Mouse (Mus musculus): ENCODE results near the gene Det1. TPM values are rescaled to one million over a fixed set of nuclear protein-coding genes. Genes with fewer than 3 reads are reported as not detected.
A peak's percentile ranks its signal among the peaks of the same experiment; 100 is the strongest.

Gene Det1
- polyA plus RNA-seq (2016; fragmentation: Nextera tagmentation; extraction: Ambion mirVana), result 22.2 and 23.3 TPM in 2 replicates

DNA sequence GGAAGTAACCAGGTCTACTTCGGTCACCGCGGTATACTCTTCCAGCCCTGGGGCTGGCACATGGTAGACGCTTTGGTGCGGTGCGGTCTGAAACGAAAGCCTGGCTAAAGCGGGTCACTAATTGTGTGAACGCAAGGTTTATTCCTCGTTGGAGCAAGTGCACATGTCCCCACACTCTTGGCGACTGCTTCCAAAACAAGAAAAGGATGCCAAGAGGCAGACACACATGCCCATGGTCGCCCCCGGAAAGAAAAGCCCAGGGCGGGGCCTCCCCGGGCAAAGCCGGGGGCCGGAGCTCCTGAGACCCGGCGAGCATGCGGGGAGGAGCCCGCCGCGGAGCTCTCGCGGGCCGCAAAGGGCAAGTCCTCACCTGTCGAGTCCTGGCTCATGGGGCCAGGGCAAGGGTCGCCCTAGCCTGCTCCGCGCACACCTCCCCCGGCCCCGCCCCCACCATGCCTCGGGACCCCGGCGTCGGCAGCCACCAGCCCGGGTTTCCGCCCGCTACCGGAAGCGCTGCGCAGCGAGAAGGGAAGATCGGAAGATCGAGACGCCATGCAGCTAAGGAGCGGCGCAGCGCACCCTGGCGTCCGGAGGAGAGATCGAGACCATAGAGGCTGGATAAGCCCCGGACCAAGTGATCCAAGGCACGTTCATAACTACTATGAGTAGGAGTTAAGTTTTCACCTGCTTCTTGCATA lies at the start of gene Det1:
TSS of gene Det1 (minus strand) at position 527 of the 698 bp plus-strand sequence.
- H3K27me3 ChIP-seq, result no peaks in the 10 kb centered on the region
- H3K36me3 ChIP-seq (replicated peaks), result peaks cover 22% of the 10 kb centered on the region
- peak within 1 kb of the TSS; percentile 65 for H3K4me2 ChIP-seq
- no peaks in the 10 kb centered on the region for H3K9me3 ChIP-seq
- WGBS, result under 1% methylated on average over 49 of the region's 54 CpGs
- peaks cover 13% of the 10 kb centered on the region for H3K4me1 ChIP-seq
- peak within 1 kb of the TSS; percentile 77 for H3K9ac ChIP-seq
- peak; percentile 95 for ATAC-seq (ENCODE audit: low FRiP score)
- peak within 1 kb of the TSS; percentile 63 for H3K4me3 ChIP-seq (replicated peaks)
- peak within 1 kb of the TSS; percentile 33 for H3K27ac ChIP-seq

DNA sequence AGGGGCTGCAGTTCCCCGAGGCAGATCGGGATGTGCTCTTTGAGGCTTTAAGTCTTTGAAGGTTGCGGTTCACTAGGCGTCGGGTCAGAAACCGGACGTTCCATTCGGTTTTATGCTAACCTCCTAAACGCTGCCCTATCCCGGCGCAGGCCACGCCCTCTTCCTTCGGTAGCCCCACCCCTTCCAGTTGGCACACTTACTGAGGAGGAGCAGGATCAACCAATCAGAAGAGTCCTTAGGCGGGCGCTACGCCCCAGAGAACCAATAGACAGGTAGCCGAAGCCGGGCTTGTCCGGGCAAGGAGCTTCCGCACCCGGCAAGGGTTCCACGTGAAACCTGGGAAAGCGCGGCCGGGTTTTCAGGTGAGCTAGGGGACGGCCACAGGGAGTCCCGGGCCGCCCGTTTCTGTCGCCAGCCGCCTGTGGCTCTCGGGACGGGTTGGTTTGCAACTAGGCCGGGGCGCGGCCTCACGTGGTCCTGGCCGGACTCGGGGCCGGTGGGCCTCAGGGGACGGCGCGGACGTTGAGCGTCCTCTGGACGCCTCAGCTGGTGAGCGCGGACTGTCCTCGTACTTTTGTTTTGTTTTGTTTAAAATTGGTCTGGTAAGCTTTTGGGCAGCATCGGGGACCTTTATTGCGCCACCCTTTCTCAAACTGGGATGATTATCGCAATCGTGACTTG lies 48.7 kb upstream of the Det1 start, which contains the start of gene Aen:
TSS of gene Aen (plus strand) at position 202 of the 681 bp plus-strand sequence.
- H3K9me3 ChIP-seq, result no peaks in the 10 kb centered on the region
- H3K36me3 ChIP-seq (replicated peaks), result 0 out of 2 replicates have a peak, but pooled peaks cover 8% of the 10 kb centered on the region
- peak within 1 kb of the TSS; percentile 80 for H3K4me3 ChIP-seq (replicated peaks)
- H3K27me3 ChIP-seq, result peaks cover 4% of the 10 kb centered on the region; the same call in 1 of the 2 replicates
- H3K4me2 ChIP-seq, result peak within 1 kb of the TSS; percentile 84
- H3K27ac ChIP-seq, result no peak within 1 kb of the TSS
- WGBS, result under 1% methylated on average over 53 of the region's 53 CpGs
- H3K4me1 ChIP-seq, result peaks cover 23% of the 10 kb centered on the region
- peak within 1 kb of the TSS; percentile 66 for H3K9ac ChIP-seq
- peak; percentile 99 for ATAC-seq (ENCODE audit: low FRiP score)

DNA sequence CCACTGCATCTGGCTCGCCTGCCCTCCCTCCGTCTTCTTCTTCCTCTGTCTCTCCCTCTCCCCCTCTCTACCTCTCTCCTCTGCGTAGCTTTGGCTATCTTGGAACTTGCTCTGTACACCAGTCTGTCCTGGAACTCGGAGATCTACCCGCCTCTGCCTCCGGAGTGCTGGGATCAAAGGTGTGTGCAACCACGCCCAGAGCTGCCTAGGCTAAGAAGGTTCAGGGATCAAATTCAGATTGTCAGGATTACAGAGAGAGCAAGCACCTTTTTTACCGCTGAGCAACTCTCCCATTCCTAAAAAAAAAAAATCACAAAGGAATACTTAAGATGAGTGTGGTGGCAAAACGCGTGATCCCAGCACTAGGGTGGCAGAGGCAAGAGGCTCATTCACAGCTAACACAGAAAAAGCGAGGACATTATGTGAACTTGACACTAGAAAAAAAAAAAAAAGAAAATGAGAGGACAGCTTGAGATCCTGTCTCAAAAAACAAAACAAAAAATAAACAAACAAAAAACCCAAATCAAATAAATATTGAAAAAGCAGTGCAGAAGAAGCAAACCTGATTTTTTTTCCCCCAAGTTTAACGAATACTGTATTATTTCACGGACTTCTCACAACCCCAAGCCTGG lies 48.1 kb upstream of the Det1 start:
- 57% methylated on average over 13 of the region's 13 CpGs for WGBS
- Histone ChIP-seq H3K9ac (peak overlapping the region; percentile 48), H3K27me3 (peaks cover 6% of the 10 kb centered on the region), H3K4me1 (peaks cover 23% of the 10 kb centered on the region), H3K4me3 (replicated peaks) (peak overlapping the region; percentile 80), H3K36me3 (replicated peaks) (0 out of 2 replicates have a peak, but pooled peaks cover 8% of the 10 kb centered on the region), H3K9me3 (no peaks in the 10 kb centered on the region), H3K27ac (no peak overlapping the region), H3K4me2 (peak overlapping the region; percentile 84)
- ATAC-seq (ENCODE audit: low FRiP score), result no peak

DNA sequence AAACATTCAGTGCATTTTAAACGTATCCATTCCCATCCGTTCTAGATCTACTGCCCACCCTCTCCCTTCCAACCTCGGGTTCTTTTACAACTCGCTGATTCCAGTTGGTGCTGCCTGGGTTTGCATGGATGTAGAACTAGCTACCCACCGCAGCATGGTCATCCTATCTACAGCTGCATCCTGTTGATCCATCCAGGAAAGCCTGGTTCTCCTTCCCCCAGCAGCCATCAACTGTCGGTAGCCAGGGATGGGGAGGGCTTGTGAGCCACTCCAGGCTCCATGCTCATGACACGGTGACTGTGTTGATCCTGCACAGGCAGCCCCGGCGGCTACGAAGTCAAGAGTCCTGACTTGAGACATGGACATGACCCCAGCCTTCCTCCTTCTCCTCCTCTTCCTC lies 46.9 kb upstream of the Det1 start:
- WGBS, result 94% methylated on average over 10 of the region's 10 CpGs
- Histone ChIP-seq H3K4me2 (no peak overlapping the region), H3K36me3 (replicated peaks) (0 out of 2 replicates have a peak, but pooled peaks cover 8% of the 10 kb centered on the region), H3K4me3 (replicated peaks) (no peak overlapping the region), H3K4me1 (peaks cover 32% of the 10 kb centered on the region), H3K27me3 (peaks cover 17% of the 10 kb centered on the region), H3K27ac (no peak overlapping the region), H3K9ac (no peak overlapping the region), H3K9me3 (no peaks in the 10 kb centered on the region)
- ATAC-seq (ENCODE audit: low FRiP score), result no peak

DNA sequence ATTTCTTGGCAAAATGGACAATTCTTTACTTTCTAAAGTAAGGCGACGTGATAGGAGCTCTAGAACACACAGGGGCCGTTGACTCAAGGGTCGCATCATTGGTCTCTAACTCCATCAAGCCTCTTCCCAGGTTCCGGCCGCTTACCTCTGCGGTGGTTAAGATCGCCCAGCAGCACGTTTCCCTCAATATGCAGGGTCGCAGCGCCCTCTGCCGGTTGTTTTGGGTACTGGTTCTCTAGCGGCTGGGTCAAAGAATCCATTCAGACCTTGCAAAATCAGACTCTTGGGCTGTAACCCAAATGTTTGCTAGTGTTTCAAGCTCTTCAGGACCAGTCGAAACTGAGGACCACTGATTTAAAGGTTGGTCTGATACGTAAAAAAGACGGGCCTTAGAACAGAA lies 43.6 kb upstream of the Det1 start:
- Histone ChIP-seq H3K27ac (no peak overlapping the region), H3K36me3 (replicated peaks) (0 out of 2 replicates have a peak, but pooled peaks cover 3% of the 10 kb centered on the region), H3K4me1 (peaks cover 43% of the 10 kb centered on the region), H3K27me3 (peaks cover 26% of the 10 kb centered on the region), H3K4me3 (replicated peaks) (no peak overlapping the region), H3K9me3 (no peaks in the 10 kb centered on the region), H3K9ac (no peak overlapping the region), H3K4me2 (no peak overlapping the region)
- WGBS, result 2% methylated on average over 16 of the region's 16 CpGs
- no peak for ATAC-seq (ENCODE audit: low FRiP score)

DNA sequence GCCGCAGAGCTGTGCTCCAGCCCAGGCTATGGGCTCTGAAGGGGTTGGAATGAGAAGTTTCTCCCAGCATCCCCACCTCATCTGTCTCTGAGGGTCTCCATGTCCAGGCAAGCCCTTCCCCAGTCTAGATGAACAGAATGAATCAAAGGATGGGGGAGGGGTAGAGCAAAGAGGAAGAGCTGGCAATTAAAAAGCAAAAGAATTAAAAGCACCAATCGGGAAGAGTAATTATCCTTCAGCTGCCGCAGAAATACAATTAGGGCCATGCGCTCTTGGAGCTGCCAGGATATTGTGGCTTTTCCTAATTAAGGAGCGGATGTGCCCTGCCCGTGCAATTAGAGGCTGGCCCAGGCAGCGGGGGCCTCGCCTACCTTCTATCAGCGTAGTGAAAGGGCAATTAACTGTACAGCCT lies 40.4 kb upstream of the Det1 start:
- H3K27me3 ChIP-seq, result peaks cover 22% of the 10 kb centered on the region
- H3K4me1 ChIP-seq, result peaks cover 67% of the 10 kb centered on the region
- peak; percentile 67 for ATAC-seq (ENCODE audit: low FRiP score)
- peak overlapping the region; percentile 95 for H3K27ac ChIP-seq
- 0 out of 2 replicates have a peak, but pooled peaks cover 3% of the 10 kb centered on the region for H3K36me3 ChIP-seq (replicated peaks)
- 13% methylated on average over 9 of the region's 9 CpGs for WGBS
- H3K9ac ChIP-seq, result peak overlapping the region; percentile 40; the same call in 1 of the 2 replicates
- peak overlapping the region; percentile 25 for H3K4me3 ChIP-seq (replicated peaks)
- peak overlapping the region; percentile 52 for H3K4me2 ChIP-seq
- H3K9me3 ChIP-seq, result no peaks in the 10 kb centered on the region

DNA sequence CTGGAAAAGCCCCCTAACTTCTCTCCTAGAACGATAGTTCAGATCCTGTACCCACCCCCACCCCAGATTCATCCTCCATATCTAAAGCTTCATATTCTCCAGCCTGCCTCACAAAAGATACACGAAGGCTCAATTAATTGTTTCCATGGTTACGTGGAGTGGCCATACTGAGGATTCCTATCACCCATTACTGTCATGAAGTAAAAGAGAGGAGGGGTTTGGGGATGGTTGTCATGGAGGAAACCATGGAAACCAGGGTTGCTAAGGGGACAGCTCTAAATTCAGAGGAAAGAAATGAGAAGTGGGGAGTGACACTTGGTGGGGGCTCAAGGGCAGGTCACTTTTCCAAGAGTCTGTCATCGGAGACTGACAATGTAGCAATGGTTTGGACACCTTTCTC lies 39.4 kb upstream of the Det1 start:
- H3K9ac ChIP-seq, result peak overlapping the region; percentile 40; the same call in 1 of the 2 replicates
- H3K36me3 ChIP-seq (replicated peaks), result 0 out of 2 replicates have a peak, but pooled peaks cover 3% of the 10 kb centered on the region
- H3K4me3 ChIP-seq (replicated peaks), result peak overlapping the region; percentile 26
- peak overlapping the region; percentile 52 for H3K4me2 ChIP-seq
- ATAC-seq (ENCODE audit: low FRiP score), result peak; percentile 20; the same call in 1 of the 2 replicates
- H3K27me3 ChIP-seq, result peaks cover 22% of the 10 kb centered on the region
- whole genome bisulfite sequencing, result 18% methylated on average over 4 of the region's 4 CpGs
- H3K4me1 ChIP-seq, result peaks cover 74% of the 10 kb centered on the region
- H3K27ac ChIP-seq, result peak overlapping the region; percentile 95
- H3K9me3 ChIP-seq, result no peaks in the 10 kb centered on the region

DNA sequence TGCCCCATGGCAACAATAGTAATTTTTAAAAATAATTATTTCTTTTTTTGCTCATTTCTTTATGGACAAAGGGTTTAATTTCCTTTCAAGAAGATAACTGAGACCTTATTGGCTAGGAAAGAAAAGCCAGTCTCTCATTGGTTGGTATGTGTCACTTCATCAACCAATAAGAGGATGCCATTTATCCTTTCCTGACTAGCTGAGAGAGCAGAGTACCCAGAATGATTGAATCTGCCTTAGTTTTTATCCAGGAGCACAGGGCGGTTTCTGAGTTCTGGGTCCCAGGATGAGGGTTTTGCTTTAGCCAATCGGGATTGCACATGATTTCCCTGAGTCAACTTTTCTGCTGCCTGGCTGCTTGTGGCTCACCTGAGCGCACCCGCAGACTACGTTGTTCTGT lies 38.3 kb upstream of the Det1 start:
- Histone ChIP-seq H3K27me3 (peaks cover 22% of the 10 kb centered on the region), H3K27ac (peak overlapping the region; percentile 95), H3K9ac (peak overlapping the region; percentile 38; the same call in 1 of the 2 replicates), H3K4me3 (replicated peaks) (peak overlapping the region; percentile 26), H3K36me3 (replicated peaks) (0 out of 2 replicates have a peak, but pooled peaks cover 3% of the 10 kb centered on the region), H3K4me2 (peak overlapping the region; percentile 52), H3K9me3 (no peaks in the 10 kb centered on the region), H3K4me1 (peaks cover 80% of the 10 kb centered on the region)
- ATAC-seq (ENCODE audit: low FRiP score), result no peak
- 79% methylated on average over 5 of the region's 5 CpGs for WGBS

DNA sequence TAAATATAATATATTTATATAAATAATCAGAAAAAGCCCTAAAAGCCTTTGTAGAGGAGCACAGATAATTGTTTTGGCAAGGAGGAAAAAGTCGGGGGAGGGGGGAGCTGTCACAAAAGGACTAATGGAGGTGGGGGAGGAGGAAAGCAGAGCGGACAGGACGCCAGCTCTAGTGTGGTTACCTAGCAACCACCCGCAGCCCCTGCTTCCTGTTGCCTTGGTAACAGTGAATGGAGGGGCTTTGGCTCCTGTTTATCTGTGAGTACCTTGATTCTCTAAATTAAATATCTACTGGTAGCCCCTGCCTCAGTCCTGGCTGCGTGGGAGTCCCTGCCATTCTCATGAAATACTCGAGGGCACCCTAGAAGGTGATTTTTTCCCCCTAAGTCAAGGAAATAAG lies 37.1 kb upstream of the Det1 start:
- peaks cover 11% of the 10 kb centered on the region for H3K27me3 ChIP-seq
- peak overlapping the region; percentile 41 for H3K9ac ChIP-seq
- H3K4me2 ChIP-seq, result peak overlapping the region; percentile 87
- 5% methylated on average over 6 of the region's 6 CpGs for WGBS
- peak overlapping the region; percentile 58 for H3K4me3 ChIP-seq (replicated peaks)
- peak; percentile 61 for ATAC-seq (ENCODE audit: low FRiP score)
- 0 out of 2 replicates have a peak, but pooled peaks cover 3% of the 10 kb centered on the region for H3K36me3 ChIP-seq (replicated peaks)
- H3K4me1 ChIP-seq, result peaks cover 71% of the 10 kb centered on the region
- H3K27ac ChIP-seq, result peak overlapping the region; percentile 86
- no peaks in the 10 kb centered on the region for H3K9me3 ChIP-seq

DNA sequence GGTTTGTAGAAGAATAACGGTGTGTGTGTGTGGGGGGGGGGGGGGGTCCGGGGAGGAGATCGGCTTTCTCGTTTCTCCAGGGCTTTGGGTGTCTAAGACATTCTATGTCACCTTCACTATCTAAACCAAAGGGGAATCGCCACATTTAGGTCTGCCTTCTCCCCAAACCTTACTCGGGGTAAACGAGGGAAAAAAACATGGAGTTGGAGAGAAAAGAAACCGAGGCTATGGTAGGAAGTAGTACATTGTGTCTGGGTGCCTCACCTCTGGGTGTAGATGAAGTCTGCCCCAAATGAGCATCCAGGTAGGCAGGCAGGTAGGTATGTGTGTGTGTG lies 36.6 kb upstream of the Det1 start:
- peak overlapping the region; percentile 68 for H3K9ac ChIP-seq
- peak overlapping the region; percentile 87 for H3K4me2 ChIP-seq
- no peaks in the 10 kb centered on the region for H3K9me3 ChIP-seq
- peak overlapping the region; percentile 84 for H3K27ac ChIP-seq
- peaks cover 70% of the 10 kb centered on the region for H3K4me1 ChIP-seq
- no peak for ATAC-seq (ENCODE audit: low FRiP score)
- WGBS, result 1% methylated on average over 8 of the region's 8 CpGs
- H3K4me3 ChIP-seq (replicated peaks), result peak overlapping the region; percentile 58
- peaks cover 6% of the 10 kb centered on the region for H3K27me3 ChIP-seq
- 0 out of 2 replicates have a peak, but pooled peaks cover 3% of the 10 kb centered on the region for H3K36me3 ChIP-seq (replicated peaks)

DNA sequence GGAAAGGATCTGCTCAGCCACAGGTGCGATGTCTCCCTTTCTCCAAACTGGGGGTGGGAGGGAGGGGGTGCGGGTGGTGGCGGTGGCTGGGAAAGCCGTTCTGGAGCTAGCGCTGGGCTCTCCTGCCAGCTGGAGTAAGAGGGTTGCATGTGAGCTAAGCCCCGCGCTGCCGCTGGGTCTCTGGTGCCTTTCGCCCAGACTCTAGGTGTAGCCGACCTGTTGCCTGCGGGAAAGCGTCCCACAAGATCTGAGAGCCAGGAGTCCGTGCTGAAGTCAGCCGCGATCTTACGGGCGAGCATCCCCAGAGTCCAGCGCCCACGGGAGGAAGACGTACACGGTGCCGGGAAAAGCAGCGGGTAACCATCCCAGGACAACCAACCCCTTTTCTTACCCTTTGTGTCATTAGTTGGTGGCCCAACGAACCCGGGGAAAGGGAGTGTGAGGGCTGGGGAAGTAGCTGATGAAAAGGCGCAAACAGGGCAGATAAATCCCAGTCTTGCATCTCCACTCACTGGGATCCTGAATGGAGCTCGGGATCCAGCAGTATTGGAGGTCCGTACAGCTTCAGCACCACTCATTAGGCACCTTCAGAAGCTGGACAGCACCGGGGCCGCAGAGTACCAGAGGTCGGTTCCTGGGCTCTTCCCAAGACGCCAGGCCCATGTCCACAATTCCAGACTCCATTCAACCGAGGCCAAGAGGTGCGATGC lies 36.1 kb upstream of the Det1 start:
- Histone ChIP-seq H3K9ac (peak overlapping the region; percentile 68), H3K9me3 (no peaks in the 10 kb centered on the region), H3K4me3 (replicated peaks) (peak overlapping the region; percentile 58), H3K27me3 (peaks cover 1% of the 10 kb centered on the region; the same call in 1 of the 2 replicates), H3K36me3 (replicated peaks) (no peaks in the 10 kb centered on the region), H3K27ac (peak overlapping the region; percentile 84), H3K4me2 (peak overlapping the region; percentile 87), H3K4me1 (peaks cover 65% of the 10 kb centered on the region)
- under 1% methylated on average over 34 of the region's 34 CpGs for WGBS
- ATAC-seq (ENCODE audit: low FRiP score), result no peak
